Mouse (Mus musculus) spleen, postnatal 4 days (tissue): ENCODE data around the gene Ccdc80.
A peak's percentile ranks its signal among the peaks of the same experiment; 100 is the strongest.

ENCODE experiments used
- DNase-seq, 2 experiments: peaks; one replicate each; pipeline ENCODE4 v3.0.0; 2022; ENCODE audit warnings: low spot score in 2 of 2

Gene Ccdc80

GRCm38 (mm10) chr16:45117200-45117599, 24.0 kb downstream of the Ccdc80 start:
- no peak for DNase-seq

DNA sequence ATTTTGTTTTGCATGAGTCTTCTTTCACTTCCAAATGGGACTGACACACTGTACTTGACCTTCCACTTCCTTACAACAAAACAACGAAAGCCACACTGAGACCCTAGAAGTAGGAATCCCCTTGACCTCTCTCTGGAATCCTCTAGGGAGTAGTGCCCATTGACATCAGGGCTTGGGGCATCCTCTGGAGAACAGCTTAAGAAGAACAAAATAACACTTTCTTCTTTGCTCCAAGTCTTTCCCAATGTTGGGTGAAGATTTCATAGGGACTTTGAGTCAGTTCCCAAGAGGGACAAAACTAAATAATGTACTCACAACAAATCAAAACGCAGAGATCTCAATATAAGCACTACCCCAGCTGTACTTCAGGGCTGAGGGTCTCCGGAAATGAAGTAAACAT, 25.6 kb downstream of the Ccdc80 start:
- no peak for DNase-seq

GRCm38 (mm10) chr16:45120844-45121425, 27.7 kb downstream of the Ccdc80 start:
- no peak for DNase-seq

- no peak for DNase-seq
Observed at GRCm38 (mm10) chr16:45122571-45122970, 29.4 kb downstream of the Ccdc80 start.

- no peak for DNase-seq
Observed at GRCm38 (mm10) chr16:45124230-45125203, 31.3 kb downstream of the Ccdc80 start.

DNA sequence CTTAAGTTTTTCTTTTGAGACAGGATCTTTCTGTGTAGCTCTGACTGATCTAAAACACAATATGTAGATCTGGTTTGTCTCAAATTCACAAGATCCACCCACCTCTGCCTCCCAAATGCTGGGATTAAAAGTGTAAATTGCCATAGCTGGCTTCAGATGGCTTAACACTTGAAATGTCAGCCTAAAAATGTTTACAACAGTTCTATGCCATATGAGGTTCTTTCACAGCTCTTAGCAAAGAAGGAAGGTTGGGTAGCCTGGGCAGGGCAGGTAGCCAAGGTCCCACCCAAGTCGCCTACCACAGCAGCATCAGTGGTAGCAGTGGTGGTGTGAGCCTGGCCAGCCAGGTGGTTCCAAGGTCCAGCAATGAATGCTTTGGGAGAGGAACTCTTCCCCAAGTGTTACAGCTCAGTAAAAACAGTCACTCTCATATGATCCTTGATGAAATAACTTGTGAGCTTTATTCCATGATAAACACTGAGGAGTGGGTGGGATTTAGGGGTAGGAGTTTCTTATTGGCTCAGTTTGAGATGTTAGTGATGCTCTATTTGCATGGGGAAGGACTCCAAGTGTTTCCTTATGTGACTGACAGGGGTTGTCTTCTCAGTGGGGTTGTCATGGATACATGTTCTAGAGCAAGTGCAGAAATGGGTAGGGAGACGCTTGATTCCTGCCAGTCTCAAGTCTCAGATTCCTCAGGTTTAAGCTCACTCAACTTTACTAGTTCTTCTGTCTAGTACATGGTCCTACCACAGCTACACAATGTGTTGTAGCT, 34.9 kb downstream of the Ccdc80 start:
- no peak for DNase-seq

GRCm38 (mm10) chr16:45141711-45142110, 48.5 kb downstream of the Ccdc80 start:
- no peak for DNase-seq

DNA sequence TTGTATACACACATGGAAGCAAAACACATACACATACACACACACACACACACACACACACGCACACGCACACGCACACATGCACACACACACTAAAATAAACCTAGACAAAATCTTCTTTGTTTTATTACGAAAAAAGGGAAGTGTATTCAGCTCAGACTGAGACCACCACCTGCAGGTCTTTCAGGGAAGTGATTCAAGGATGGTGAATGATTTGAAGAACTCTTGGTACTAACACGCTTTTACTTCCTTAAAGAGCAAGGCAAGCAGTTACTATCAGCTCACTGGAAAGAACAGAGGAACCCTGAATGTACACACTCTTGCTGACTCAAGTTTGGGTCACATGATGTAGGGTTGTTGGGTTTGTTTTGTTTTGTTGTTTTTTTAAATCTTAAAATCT, 49.4 kb downstream of the Ccdc80 start:
- DNase-seq = no peak

DNA sequence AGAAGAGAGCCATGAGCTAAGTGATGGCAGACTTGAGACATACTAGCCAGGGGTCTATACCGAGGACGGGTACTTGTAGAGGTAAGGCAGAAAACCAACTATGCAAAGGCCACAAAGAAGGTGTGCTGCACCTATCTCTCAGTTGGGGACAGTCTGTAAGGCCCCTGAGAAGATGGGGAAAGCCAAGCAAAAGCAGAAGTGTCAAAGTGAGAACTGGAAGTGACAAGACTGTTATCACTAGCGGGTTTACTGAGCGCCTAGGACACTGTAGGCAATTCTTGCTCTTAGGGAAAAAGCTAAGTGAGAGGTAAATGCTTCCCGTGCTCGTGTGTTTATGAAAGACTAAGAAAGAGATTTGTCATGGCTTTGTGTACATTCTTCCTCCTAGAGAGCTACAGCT, 51.9 kb downstream of the Ccdc80 start:
- DNase-seq = no peak

- no peak for DNase-seq
Observed at GRCm38 (mm10) chr16:45148488-45149082, 55.4 kb downstream of the Ccdc80 start.

DNA sequence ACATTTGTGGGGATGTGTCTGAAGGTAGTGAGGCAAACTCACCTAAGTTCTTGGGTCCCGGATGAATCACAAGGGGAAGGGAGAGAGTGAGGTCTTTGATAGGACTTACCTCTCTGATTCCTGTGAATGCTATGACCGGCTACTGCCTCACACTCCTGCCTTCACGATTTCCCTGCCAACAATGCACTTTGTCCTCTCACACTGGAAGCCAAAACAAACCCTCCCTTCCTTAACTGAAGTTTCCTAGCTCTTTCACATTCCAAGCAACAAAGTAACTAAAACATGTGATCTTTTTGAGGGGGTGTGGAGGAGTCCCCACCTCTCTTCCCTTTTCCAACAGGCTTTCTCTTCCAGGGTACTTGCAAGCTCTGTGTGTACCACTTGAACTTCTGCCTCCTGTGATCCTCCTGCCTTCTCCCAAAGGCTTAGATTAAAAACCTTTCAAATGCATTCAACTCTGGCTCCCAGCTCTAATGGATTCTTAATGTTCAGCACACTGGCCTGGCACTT, 61.6 kb downstream of the Ccdc80 start:
- no peak for DNase-seq

DNA sequence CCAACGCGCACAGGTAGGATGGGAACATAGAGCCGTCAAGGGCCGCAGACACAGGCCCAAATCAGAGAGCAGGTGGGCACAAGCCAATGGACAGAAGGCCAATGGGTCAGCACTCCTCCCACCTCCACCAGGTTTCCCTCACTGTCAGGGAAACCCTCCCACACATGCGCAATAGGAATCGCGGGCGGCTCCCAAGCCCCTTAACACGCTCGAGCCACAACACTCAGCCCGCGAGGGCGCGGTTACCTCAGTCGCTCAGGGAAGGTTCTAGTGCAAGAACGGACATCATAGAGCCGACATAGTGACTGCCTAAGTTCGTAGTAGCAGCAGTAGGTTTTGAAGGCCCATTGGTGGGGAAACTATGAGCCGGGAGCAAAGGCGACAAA, 64.9 kb downstream of the Ccdc80 start:
- DNase-seq = peak; percentile 70 to 82

- peak; percentile 93 to 97 for DNase-seq
Observed at GRCm38 (mm10) chr16:45158522-45159388, 65.6 kb downstream of the Ccdc80 start, which contains the start of the genes Slc35a5 and Atg3. Slc35a5 (minus strand) TSS chr16:45158706. Atg3 (plus strand) TSS chr16:45158785.

DNA sequence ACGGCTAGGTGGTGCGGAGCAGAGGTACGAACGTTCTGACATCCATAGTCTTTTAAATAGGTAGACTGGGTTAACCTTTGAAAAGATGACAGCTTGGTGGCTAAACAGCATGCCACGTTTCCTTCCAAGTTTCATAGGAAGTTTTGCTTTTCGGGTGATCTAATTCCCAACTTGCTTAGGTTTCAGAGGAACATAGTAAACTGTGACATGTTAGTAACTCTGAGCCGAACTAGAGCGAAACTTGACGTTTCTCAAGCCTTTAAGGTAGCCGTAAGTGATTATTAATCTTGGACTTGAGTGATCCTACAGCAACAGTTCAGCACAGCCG, 66.2 kb downstream of the Ccdc80 start:
- DNase-seq = no peak
